Mouse (Mus musculus): ENCODE measurements around the gene Dusp28. TPM values are rescaled to one million over a fixed set of nuclear protein-coding genes. Genes with fewer than 3 reads are reported as not detected.

Gene Dusp28
- polyA plus RNA-seq, 1 experiment = 49.7 TPM

- H3K4me3 ChIP-seq (replicated peaks; ENCODE audit: insufficient read depth, low read depth, low read length) = no peak overlapping the region
- H3K27ac ChIP-seq (ENCODE audit: insufficient read depth, low read length) = no peak overlapping the region
- H3K27me3 ChIP-seq (ENCODE audit: control insufficient read depth, insufficient read depth, low read length) = no peaks in the 10 kb centered on the region
- TF ChIP-seq POLR2A (IDR thresholded peaks at IDR 0.05; ENCODE audit: borderline replicate concordance, insufficient read depth, low read length) (no peak), CTCF (IDR thresholded peaks at IDR 0.05; ENCODE audit: borderline replicate concordance, insufficient read depth, low read depth, low read length) (no peak)
- WGBS = 5% methylated on average over 3 of the region's 3 CpGs
- DNase-seq = peak; percentile 51 to 69
- no peaks in the 10 kb centered on the region for H3K4me1 ChIP-seq (ENCODE audit: control insufficient read depth, insufficient read depth, low read length)
These were observed 14.0 kb upstream of the Dusp28 start for GRCm38 (mm10) chr1:92892791-92893190.

- no peak overlapping the region for H3K4me3 ChIP-seq (replicated peaks; ENCODE audit: insufficient read depth, low read depth, low read length)
- no peaks in the 10 kb centered on the region for H3K4me1 ChIP-seq (ENCODE audit: control insufficient read depth, insufficient read depth, low read length)
- H3K27ac ChIP-seq (ENCODE audit: insufficient read depth, low read length) = no peak overlapping the region
- TF ChIP-seq POLR2A (IDR thresholded peaks at IDR 0.05; ENCODE audit: borderline replicate concordance, insufficient read depth, low read length) = no peak
- TF ChIP-seq CTCF (IDR thresholded peaks at IDR 0.05; ENCODE audit: borderline replicate concordance, insufficient read depth, low read depth, low read length) = no peak
- DNase-seq = no peak
- 95% methylated on average over 3 of the region's 3 CpGs for WGBS
- H3K27me3 ChIP-seq (ENCODE audit: control insufficient read depth, insufficient read depth, low read length) = no peaks in the 10 kb centered on the region
These were observed 12.9 kb upstream of the Dusp28 start for GRCm38 (mm10) chr1:92893896-92894295.

- 18% methylated on average over 3 of the region's 3 CpGs for WGBS
- no peak overlapping the region for H3K27ac ChIP-seq (ENCODE audit: insufficient read depth, low read length)
- no peaks in the 10 kb centered on the region for H3K4me1 ChIP-seq (ENCODE audit: control insufficient read depth, insufficient read depth, low read length)
- peak; percentile 88 to 90 for DNase-seq
- no peak for TF ChIP-seq POLR2A (IDR thresholded peaks at IDR 0.05; ENCODE audit: borderline replicate concordance, insufficient read depth, low read length)
- TF ChIP-seq CTCF (IDR thresholded peaks at IDR 0.05; ENCODE audit: borderline replicate concordance, insufficient read depth, low read depth, low read length) = peak; percentile 96
- no peak overlapping the region for H3K4me3 ChIP-seq (replicated peaks; ENCODE audit: insufficient read depth, low read depth, low read length)
- no peaks in the 10 kb centered on the region for H3K27me3 ChIP-seq (ENCODE audit: control insufficient read depth, insufficient read depth, low read length)
These were observed 11.7 kb upstream of the Dusp28 start for GRCm38 (mm10) chr1:92895089-92895488.

GRCm38 (mm10) chr1:92902786-92903185 lies 4.0 kb upstream of the Dusp28 start, which contains the start of gene Ankmy1:
TSS of gene Ankmy1 (minus strand) at chr1:92902906.
- WGBS = 17% methylated on average over 15 of the region's 15 CpGs
- H3K4me1 ChIP-seq (ENCODE audit: control insufficient read depth, insufficient read depth, low read length) = peaks cover 3% of the 10 kb centered on the region
- no peaks in the 10 kb centered on the region for H3K27me3 ChIP-seq (ENCODE audit: control insufficient read depth, insufficient read depth, low read length)
- no peak within 1 kb of the TSS for H3K27ac ChIP-seq (ENCODE audit: insufficient read depth, low read length)
- no peak within 1 kb of the TSS for H3K4me3 ChIP-seq (replicated peaks; ENCODE audit: insufficient read depth, low read depth, low read length)
- no peak for TF ChIP-seq POLR2A (IDR thresholded peaks at IDR 0.05; ENCODE audit: borderline replicate concordance, insufficient read depth, low read length)
- TF ChIP-seq CTCF (IDR thresholded peaks at IDR 0.05; ENCODE audit: borderline replicate concordance, insufficient read depth, low read depth, low read length) = no peak
- no peak for DNase-seq

- DNase-seq = no peak
- H3K27me3 ChIP-seq (ENCODE audit: control insufficient read depth, insufficient read depth, low read length) = no peaks in the 10 kb centered on the region
- H3K4me3 ChIP-seq (replicated peaks; ENCODE audit: insufficient read depth, low read depth, low read length) = no peak overlapping the region
- TF ChIP-seq CTCF (IDR thresholded peaks at IDR 0.05; ENCODE audit: borderline replicate concordance, insufficient read depth, low read depth, low read length) (no peak), POLR2A (IDR thresholded peaks at IDR 0.05; ENCODE audit: borderline replicate concordance, insufficient read depth, low read length) (no peak)
- H3K27ac ChIP-seq (ENCODE audit: insufficient read depth, low read length) = no peak overlapping the region
- 55% methylated on average over 4 of the region's 4 CpGs for WGBS
- peaks cover 6% of the 10 kb centered on the region for H3K4me1 ChIP-seq (ENCODE audit: control insufficient read depth, insufficient read depth, low read length)
These were observed 3.2 kb upstream of the Dusp28 start for GRCm38 (mm10) chr1:92903627-92904026.

DNA sequence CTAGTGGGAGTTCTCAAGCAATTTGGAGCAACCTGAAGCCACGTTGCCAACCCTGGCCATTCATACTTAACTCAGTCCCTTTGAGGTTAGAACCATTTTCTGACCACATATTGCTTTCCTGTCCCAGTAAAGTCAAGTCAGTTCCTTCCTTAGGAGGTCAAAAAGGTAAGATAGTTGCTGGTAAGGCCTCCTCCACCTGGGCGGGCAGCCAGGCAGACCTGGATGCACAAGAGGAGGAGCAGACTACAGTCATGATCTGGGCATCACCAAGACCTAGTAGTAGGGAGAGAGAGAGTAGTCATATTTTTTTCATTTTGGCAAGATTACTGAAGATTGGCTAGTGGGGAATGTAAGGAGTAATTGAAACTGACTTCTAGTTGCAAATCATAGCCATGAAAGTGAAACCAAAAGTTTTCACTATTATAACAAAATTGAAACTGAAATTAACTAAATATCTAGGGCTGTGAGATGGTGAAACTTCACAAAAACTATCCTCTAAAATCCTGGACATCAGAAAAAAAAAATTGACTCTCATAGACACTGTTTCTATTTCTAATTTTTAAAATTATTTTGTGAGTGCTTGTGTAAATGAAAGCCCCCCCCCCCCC lies 974 bp upstream of the Dusp28 start:
- no peak for DNase-seq
- H3K27me3 ChIP-seq (ENCODE audit: control insufficient read depth, insufficient read depth, low read length) = no peaks in the 10 kb centered on the region
- TF ChIP-seq CTCF (IDR thresholded peaks at IDR 0.05; ENCODE audit: borderline replicate concordance, insufficient read depth, low read depth, low read length) (no peak), POLR2A (IDR thresholded peaks at IDR 0.05; ENCODE audit: borderline replicate concordance, insufficient read depth, low read length) (no peak)
- H3K4me1 ChIP-seq (ENCODE audit: control insufficient read depth, insufficient read depth, low read length) = peaks cover 6% of the 10 kb centered on the region
- no peak overlapping the region for H3K4me3 ChIP-seq (replicated peaks; ENCODE audit: insufficient read depth, low read depth, low read length)
- H3K27ac ChIP-seq (ENCODE audit: insufficient read depth, low read length) = no peak overlapping the region
- WGBS = 92% methylated on average over 2 of the region's 2 CpGs

DNA sequence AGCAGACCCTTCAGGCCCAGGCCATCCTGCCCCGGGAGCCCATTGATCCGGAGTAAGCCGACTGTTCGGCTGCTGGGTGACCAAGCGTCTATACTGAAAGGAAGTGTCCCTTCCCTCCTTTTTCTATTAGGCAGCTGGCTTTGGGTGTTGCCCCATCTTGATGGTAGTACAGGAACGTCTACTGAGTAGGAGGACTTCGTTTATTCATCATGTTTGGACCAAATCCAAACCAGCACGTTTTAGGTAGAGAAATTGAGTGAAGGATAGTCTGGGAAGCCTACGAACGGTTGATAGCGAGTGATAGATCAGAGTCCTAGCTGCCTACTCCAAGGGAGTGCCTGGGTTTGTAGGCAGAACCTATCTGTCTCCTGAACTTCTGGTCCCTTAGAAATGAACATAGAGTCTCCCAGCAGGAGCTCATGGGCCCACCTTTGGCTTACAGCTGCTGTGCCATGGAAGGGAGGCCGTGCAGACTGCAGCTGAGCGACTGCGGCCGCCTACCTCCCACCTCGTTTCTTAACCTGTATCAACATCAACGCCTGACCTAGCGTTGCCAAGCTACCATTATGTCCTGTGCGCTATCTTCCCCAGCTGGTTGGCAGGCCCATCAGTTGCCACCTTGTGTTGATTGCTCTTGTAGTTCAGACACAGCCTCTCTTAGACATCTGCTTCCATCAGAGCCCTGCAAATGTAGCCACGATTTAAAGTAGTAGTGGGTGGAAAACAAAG lies 1.0 kb downstream of the Dusp28 start:
- Histone ChIP-seq H3K4me1 (ENCODE audit: control insufficient read depth, insufficient read depth, low read length) (peaks cover 14% of the 10 kb centered on the region), H3K27ac (ENCODE audit: insufficient read depth, low read length) (peak overlapping the region; percentile 75; the same call in 1 of the 2 replicates), H3K4me3 (replicated peaks; ENCODE audit: insufficient read depth, low read depth, low read length) (peak overlapping the region; percentile 67), H3K27me3 (ENCODE audit: control insufficient read depth, insufficient read depth, low read length) (no peaks in the 10 kb centered on the region)
- TF ChIP-seq CTCF (IDR thresholded peaks at IDR 0.05; ENCODE audit: borderline replicate concordance, insufficient read depth, low read depth, low read length) (no peak), POLR2A (IDR thresholded peaks at IDR 0.05; ENCODE audit: borderline replicate concordance, insufficient read depth, low read length) (no peak)
- DNase-seq = no peak
- WGBS = 40% methylated on average over 20 of the region's 20 CpGs

DNA sequence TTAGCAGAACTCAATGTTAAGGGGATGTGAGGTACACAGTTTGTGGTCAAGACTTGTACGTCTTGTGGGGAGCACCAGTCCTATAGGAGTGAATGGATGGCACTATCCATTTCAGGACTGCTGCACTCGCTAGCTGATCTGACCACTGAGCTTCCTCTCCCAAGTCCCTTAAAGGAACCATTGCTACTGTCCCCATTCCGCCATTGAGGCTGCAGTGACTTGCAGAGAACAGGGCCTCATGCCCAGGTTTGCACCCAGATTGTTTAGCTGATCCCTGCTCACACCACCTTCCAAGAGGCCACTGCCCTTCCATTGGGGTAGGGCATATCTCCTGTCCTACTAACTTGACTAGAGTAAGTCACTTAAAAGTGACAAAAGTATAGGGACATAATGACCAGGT lies 1.9 kb downstream of the Dusp28 start:
- 94% methylated on average over 3 of the region's 3 CpGs for WGBS
- peaks cover 14% of the 10 kb centered on the region for H3K4me1 ChIP-seq (ENCODE audit: control insufficient read depth, insufficient read depth, low read length)

More for the DNA sequence above, 1.9 kb downstream of the Dusp28 start:
- no peaks in the 10 kb centered on the region for H3K27me3 ChIP-seq (ENCODE audit: control insufficient read depth, insufficient read depth, low read length)
- TF ChIP-seq POLR2A (IDR thresholded peaks at IDR 0.05; ENCODE audit: borderline replicate concordance, insufficient read depth, low read length) = no peak
- TF ChIP-seq CTCF (IDR thresholded peaks at IDR 0.05; ENCODE audit: borderline replicate concordance, insufficient read depth, low read depth, low read length) = no peak
- DNase-seq = no peak
- no peak overlapping the region for H3K27ac ChIP-seq (ENCODE audit: insufficient read depth, low read length)
- H3K4me3 ChIP-seq (replicated peaks; ENCODE audit: insufficient read depth, low read depth, low read length) = no peak overlapping the region
